Mouse (Mus musculus) cerebellum, adult 9-11 months (tissue): ENCODE results near the gene Hist1h3a.
"Not testable (repeated sequence)": the region's sequence is repeated elsewhere in the genome, so short reads cannot be mapped to it uniquely, and the experiment has no call there.

Experiments
- DNase-seq: peaks from one replicate; pipeline ENCODE4 v3.0.0; 2022

Hist1h3a gene

GRCm38 (mm10) chr13:23740256-23740840 is 21.8 kb downstream of the Hist1h3a start:
- no peak for DNase-seq

- DNase-seq, result no peak
Measured at GRCm38 (mm10) chr13:23739922-23740252, 22.3 kb downstream of the Hist1h3a start.

GRCm38 (mm10) chr13:23739069-23739921 is 22.9 kb downstream of the Hist1h3a start:
- peak; percentile 95 for DNase-seq

GRCm38 (mm10) chr13:23738677-23739068 is 23.5 kb downstream of the Hist1h3a start, which contains the start of gene Hist1h1c:
Gene Hist1h1c (plus strand): TSS chr13:23738808.
- DNase-seq, result peak; percentile 85

- DNase-seq, result peak; percentile 24
Measured at GRCm38 (mm10) chr13:23738041-23738440, 24.1 kb downstream of the Hist1h3a start.

- no peak for DNase-seq
Measured at GRCm38 (mm10) chr13:23737091-23737490, 25.1 kb downstream of the Hist1h3a start.

GRCm38 (mm10) chr13:23732156-23732804 is 29.9 kb downstream of the Hist1h3a start:
- no peak for DNase-seq

- DNase-seq, result no peak
Measured at GRCm38 (mm10) chr13:23730479-23730878, 31.7 kb downstream of the Hist1h3a start.

- no peak for DNase-seq
Measured at GRCm38 (mm10) chr13:23729706-23730105, 32.5 kb downstream of the Hist1h3a start.

- no peak for DNase-seq
Measured at GRCm38 (mm10) chr13:23729192-23729525, 33.0 kb downstream of the Hist1h3a start.

GRCm38 (mm10) chr13:23728472-23729191 is 33.6 kb downstream of the Hist1h3a start:
- DNase-seq, result no peak

GRCm38 (mm10) chr13:23725213-23725612 is 37.0 kb downstream of the Hist1h3a start:
- no peak for DNase-seq

- no peak for DNase-seq
Measured at GRCm38 (mm10) chr13:23724239-23724638, 37.9 kb downstream of the Hist1h3a start.

- DNase-seq, result not testable (repeated sequence)
Measured at GRCm38 (mm10) chr13:23717593-23718245, 44.5 kb downstream of the Hist1h3a start.

- no peak for DNase-seq
Measured at GRCm38 (mm10) chr13:23717176-23717575, 45.0 kb downstream of the Hist1h3a start.

- DNase-seq, result no peak
Measured at GRCm38 (mm10) chr13:23716261-23717042, 45.7 kb downstream of the Hist1h3a start.
